Mouse (Mus musculus) liver, postnatal 0 days (tissue): ENCODE measurements at regions not wholly inside any gene's neighbourhood (a gene's known extent, or its start where the extent isn't known, plus 50 kb on each side); places are given as distances from the start of the nearest gene placed in this dataset.

ENCODE experiments used
- CTCF ChIP-seq: sonication (generic); IDR thresholded peaks from 2 replicates; pipeline ENCODE4 v1.5.1; 2016; ENCODE audit warnings: antibody characterized with exemption, low read depth
- EP300 ChIP-seq: IDR thresholded peaks from 2 replicates; pipeline ENCODE4 v1.6.1; 2016; ENCODE audit warnings: antibody characterized with exemption, low read depth, mild to moderate bottlenecking

GRCm38 (mm10) chr7:36851275-36851889, 153.5 kb downstream of the Tshz3 start:
- no peak for TF ChIP-seq EP300
- no peak for TF ChIP-seq CTCF
